Mouse (Mus musculus): ENCODE data around the gene Art3. TPM values are rescaled to one million over a fixed set of nuclear protein-coding genes. Genes with fewer than 3 reads are reported as not detected.
A peak's percentile ranks its signal among the peaks of the same experiment; 100 is the strongest.

The Art3 gene
- polyA plus RNA-seq, 1 experiment from 2014 or later: 59.2 TPM

DNA sequence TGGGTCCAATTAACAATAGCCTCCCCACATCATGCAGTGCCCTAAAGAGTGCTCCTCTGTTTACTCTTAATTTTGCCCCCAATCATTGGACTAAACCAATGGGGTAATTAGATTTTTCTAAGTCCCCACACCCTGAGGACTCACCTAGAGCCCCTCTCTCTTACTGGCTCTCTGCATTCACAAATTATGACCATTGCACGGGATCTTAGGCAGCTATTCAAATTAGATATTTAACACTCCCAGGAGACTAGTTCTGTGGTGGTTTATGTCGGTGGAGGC, 72.7 kb downstream of the Art3 start:
- Histone ChIP-seq H3K4me3 (ENCODE audit: control insufficient read depth in 1 of 2, insufficient read depth in 1 of 2, low read depth in 1 of 2, low read length in 2 of 2) (no peak overlapping the region), H3K4me2 (ENCODE audit: low read length) (no peak overlapping the region), H3K9me3 (ENCODE audit: control insufficient read depth, low read length) (no peaks in the 10 kb centered on the region), H3K27ac (replicated peaks in 1 of 2; ENCODE audit: control insufficient read depth in 1 of 2, insufficient read depth in 1 of 2, low read depth in 2 of 2, low read length in 2 of 2) (no peak overlapping the region), H3K27me3 (ENCODE audit: control insufficient read depth, insufficient read depth, low read length) (no peaks in the 10 kb centered on the region), H3K4me1 (ENCODE audit: control insufficient read depth in 2 of 2, insufficient read depth in 2 of 2, low read length in 2 of 2) (no peaks in the 10 kb centered on the region; a peak in 1 of 4 replicates), H3K9ac (ENCODE audit: low read length) (no peak overlapping the region), H3K36me3 (ENCODE audit: control insufficient read depth, insufficient read depth, low read length) (no peaks in the 10 kb centered on the region)
- no peak for ATAC-seq (ENCODE audit: insufficient number of reproducible peaks, insufficient read depth, low FRiP score, low read depth)
- WGBS: 51% methylated on average over 2 of the region's 2 CpGs

DNA sequence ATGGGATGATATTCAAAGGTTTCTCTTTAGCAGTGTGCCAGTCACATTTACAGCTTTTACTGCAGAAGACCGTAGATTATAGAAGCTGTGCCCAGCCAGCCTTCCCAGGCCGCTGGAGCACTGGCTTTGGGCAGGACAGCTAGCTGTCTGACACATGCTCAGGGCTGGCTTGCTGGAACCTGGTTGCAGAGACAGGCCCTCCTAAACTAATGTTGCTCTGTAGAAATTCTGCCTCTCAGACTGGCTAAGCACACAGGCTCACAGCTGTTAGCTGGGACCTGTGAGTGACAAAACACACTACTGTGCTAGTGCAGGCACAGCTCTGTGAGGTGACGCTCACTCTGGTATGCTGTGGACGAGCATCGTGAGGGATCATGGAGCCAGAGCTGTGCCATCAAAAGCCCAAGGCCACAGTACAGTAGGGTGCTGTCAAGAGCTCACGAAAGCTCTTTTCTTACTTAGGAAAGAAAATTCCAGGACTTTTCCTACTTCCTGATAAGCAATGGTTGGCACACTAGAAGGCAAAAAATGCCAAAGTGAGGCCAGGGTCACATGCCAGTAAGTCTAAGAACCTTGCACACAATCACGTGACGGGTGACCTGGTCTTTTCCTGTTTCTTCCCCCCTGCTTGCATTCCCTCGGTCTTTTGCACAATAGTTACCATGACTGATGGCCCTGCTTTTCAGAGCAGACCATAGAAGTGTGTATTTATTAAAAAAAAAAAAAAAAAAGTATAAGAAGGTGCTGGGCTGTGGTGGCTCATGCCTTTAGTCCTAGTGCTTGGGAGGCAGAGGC, 77.9 kb downstream of the Art3 start:
- 0 out of 4 replicates have a peak overlapping the region, but pooled peaks of 1 of the 2 experiments have one; percentile 9 for H3K27ac ChIP-seq (replicated peaks in 1 of 2; ENCODE audit: control insufficient read depth in 1 of 2, insufficient read depth in 1 of 2, low read depth in 2 of 2, low read length in 2 of 2)
- H3K4me2 ChIP-seq (ENCODE audit: low read length): no peak overlapping the region
- 72% methylated on average over 9 of the region's 9 CpGs for WGBS
- H3K4me3 ChIP-seq (ENCODE audit: control insufficient read depth in 1 of 2, insufficient read depth in 1 of 2, low read depth in 1 of 2, low read length in 2 of 2): no peak overlapping the region
- H3K4me1 ChIP-seq (ENCODE audit: control insufficient read depth in 2 of 2, insufficient read depth in 2 of 2, low read length in 2 of 2): peaks cover 0 to 7% of the 10 kb centered on the region in 2 experiments; a peak in 1 of 4 replicates
- no peak for ATAC-seq (ENCODE audit: insufficient number of reproducible peaks, insufficient read depth, low FRiP score, low read depth)
- H3K36me3 ChIP-seq (ENCODE audit: control insufficient read depth, insufficient read depth, low read length): peaks cover 8% of the 10 kb centered on the region
- H3K9ac ChIP-seq (ENCODE audit: low read length): no peak overlapping the region
- H3K27me3 ChIP-seq (ENCODE audit: control insufficient read depth, insufficient read depth, low read length): no peaks in the 10 kb centered on the region
- H3K9me3 ChIP-seq (ENCODE audit: control insufficient read depth, low read length): no peaks in the 10 kb centered on the region

DNA sequence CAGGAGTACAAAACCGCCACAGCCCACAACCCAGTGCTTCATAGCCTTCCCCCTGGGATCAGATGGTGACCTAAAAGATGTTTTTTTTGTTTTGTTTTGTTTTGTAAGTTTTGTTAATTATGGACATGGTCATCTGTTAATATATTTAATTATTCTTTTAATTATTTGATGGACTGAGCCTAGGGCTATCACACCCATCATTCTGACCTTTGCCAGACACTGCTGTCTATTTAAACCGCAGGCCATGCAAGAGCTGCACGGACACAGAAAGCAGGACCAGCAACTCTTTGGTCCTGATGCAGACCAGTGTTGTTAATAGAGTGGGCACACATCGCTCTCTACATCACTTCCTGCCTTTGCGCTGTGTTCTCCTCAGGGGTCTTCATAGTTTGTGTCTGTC, 78.9 kb downstream of the Art3 start:
- Histone ChIP-seq H3K4me1 (ENCODE audit: control insufficient read depth in 2 of 2, insufficient read depth in 2 of 2, low read length in 2 of 2) (peaks cover 0 to 7% of the 10 kb centered on the region in 2 experiments; a peak in 1 of 4 replicates), H3K36me3 (ENCODE audit: control insufficient read depth, insufficient read depth, low read length) (peaks cover 16% of the 10 kb centered on the region), H3K4me2 (ENCODE audit: low read length) (no peak overlapping the region), H3K27ac (replicated peaks in 1 of 2; ENCODE audit: control insufficient read depth in 1 of 2, insufficient read depth in 1 of 2, low read depth in 2 of 2, low read length in 2 of 2) (no peak overlapping the region), H3K9ac (ENCODE audit: low read length) (no peak overlapping the region), H3K4me3 (ENCODE audit: control insufficient read depth in 1 of 2, insufficient read depth in 1 of 2, low read depth in 1 of 2, low read length in 2 of 2) (no peak overlapping the region), H3K9me3 (ENCODE audit: control insufficient read depth, low read length) (no peaks in the 10 kb centered on the region), H3K27me3 (ENCODE audit: control insufficient read depth, insufficient read depth, low read length) (no peaks in the 10 kb centered on the region)
- 82% methylated on average over 5 of the region's 5 CpGs for WGBS
- no peak for ATAC-seq (ENCODE audit: insufficient number of reproducible peaks, insufficient read depth, low FRiP score, low read depth)

DNA sequence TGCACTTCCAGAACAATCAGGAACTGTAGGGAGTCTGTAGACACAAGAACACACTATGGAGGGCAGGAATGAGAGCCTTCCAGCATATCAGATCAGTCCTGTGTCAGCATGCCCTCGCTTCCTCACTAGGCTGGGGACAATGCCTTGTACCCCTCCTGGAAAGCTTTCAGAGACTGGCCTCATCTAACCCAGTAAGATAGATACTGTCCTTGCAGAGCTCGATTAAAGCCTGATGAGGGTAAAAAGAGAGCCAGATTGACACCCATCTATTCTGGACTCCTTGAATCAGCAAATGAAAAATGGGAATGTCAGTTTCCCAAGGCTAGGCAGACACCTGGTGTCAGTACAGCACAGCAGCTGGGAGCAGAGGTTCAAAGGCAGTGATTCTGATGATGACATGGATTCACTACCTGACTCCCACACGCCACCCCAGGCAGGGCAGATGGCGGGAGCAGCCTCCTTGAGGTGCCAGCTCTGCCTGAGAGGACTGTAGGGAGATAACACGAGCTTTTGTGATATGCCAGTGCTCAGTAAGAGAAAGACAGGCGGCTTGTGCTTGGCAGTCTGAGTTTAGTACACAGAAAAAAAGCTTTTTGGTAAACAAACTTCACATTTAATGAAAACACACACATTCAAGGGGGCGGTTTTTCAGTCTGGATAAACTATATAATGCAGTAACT, 80.0 kb downstream of the Art3 start:
- ATAC-seq (ENCODE audit: insufficient number of reproducible peaks, insufficient read depth, low FRiP score, low read depth): no peak
- Histone ChIP-seq H3K4me3 (ENCODE audit: control insufficient read depth in 1 of 2, insufficient read depth in 1 of 2, low read depth in 1 of 2, low read length in 2 of 2) (no peak overlapping the region), H3K27ac (replicated peaks in 1 of 2; ENCODE audit: control insufficient read depth in 1 of 2, insufficient read depth in 1 of 2, low read depth in 2 of 2, low read length in 2 of 2) (no peak overlapping the region), H3K9me3 (ENCODE audit: control insufficient read depth, low read length) (no peaks in the 10 kb centered on the region), H3K27me3 (ENCODE audit: control insufficient read depth, insufficient read depth, low read length) (no peaks in the 10 kb centered on the region), H3K4me2 (ENCODE audit: low read length) (no peak overlapping the region), H3K4me1 (ENCODE audit: control insufficient read depth in 2 of 2, insufficient read depth in 2 of 2, low read length in 2 of 2) (peaks cover 0 to 7% of the 10 kb centered on the region in 2 experiments; a peak in 1 of 4 replicates), H3K36me3 (ENCODE audit: control insufficient read depth, insufficient read depth, low read length) (peaks cover 27% of the 10 kb centered on the region), H3K9ac (ENCODE audit: low read length) (no peak overlapping the region)
- 48% methylated on average over 7 of the region's 7 CpGs for WGBS

DNA sequence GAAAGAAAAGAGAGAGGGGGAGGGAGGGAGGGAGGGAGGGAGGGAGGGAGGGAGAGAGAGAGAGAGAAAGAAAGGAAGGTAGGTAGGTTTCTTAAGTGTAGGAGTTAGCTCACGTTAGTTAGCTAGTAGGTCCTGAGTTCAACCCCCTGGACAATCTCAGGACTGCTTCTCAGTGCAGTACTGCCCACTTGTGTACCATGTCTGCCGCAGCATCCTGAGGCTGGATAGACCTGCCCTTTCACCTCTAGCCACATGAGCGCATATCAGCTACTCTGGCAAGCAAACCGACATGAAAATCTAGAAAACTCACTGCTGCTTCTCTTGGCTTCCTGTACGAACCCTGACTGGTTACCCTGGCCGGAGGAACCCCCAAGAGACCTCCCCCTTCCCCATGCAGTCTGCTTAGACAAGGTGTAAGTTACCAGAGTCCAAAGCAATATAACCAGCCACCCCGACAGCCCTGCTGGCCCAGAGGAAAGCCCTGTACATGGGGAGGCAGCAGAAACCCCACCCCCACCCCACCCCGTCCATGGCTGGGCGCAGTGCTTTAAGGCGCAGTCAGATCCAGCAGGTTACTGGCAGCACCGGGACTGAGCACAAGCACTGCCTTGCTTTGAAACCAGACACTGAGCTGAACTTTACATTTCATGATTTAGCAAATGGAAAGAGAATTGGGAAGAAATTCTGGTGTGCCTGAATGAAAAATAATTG, 81.8 kb downstream of the Art3 start:
- ATAC-seq (ENCODE audit: insufficient number of reproducible peaks, insufficient read depth, low FRiP score, low read depth): no peak
- peaks cover 0 to 7% of the 10 kb centered on the region in 2 experiments; a peak in 1 of 4 replicates for H3K4me1 ChIP-seq (ENCODE audit: control insufficient read depth in 2 of 2, insufficient read depth in 2 of 2, low read length in 2 of 2)
- no peaks in the 10 kb centered on the region for H3K9me3 ChIP-seq (ENCODE audit: control insufficient read depth, low read length)
- H3K4me2 ChIP-seq (ENCODE audit: low read length): no peak overlapping the region
- 79% methylated on average over 11 of the region's 11 CpGs for WGBS
- no peak overlapping the region for H3K4me3 ChIP-seq (ENCODE audit: control insufficient read depth in 1 of 2, insufficient read depth in 1 of 2, low read depth in 1 of 2, low read length in 2 of 2)
- no peak overlapping the region for H3K9ac ChIP-seq (ENCODE audit: low read length)
- H3K27me3 ChIP-seq (ENCODE audit: control insufficient read depth, insufficient read depth, low read length): no peaks in the 10 kb centered on the region
- H3K36me3 ChIP-seq (ENCODE audit: control insufficient read depth, insufficient read depth, low read length): peaks cover 45% of the 10 kb centered on the region
- no peak overlapping the region for H3K27ac ChIP-seq (replicated peaks in 1 of 2; ENCODE audit: control insufficient read depth in 1 of 2, insufficient read depth in 1 of 2, low read depth in 2 of 2, low read length in 2 of 2)

DNA sequence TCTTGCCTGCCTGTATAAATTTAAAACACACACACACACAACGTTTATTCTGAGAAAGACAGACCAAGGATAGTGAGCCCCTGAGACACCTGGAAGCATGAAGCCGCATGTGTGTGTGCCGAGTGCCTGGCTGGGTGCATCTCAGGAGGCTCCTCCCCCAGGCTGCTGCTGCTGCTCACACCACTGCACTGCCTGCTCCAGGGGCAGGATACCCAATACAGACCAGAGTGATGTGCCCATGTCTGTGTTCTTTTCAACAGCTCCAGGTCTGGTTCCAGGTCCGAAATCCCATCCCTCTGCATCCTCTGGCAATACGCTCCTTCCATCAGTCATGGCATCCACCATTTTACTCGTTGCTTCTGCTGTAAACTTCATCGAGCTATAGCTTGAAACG, 82.4 kb downstream of the Art3 start:
- H3K27me3 ChIP-seq (ENCODE audit: control insufficient read depth, insufficient read depth, low read length): no peaks in the 10 kb centered on the region
- H3K4me1 ChIP-seq (ENCODE audit: control insufficient read depth in 2 of 2, insufficient read depth in 2 of 2, low read length in 2 of 2): peaks cover 0 to 7% of the 10 kb centered on the region in 2 experiments; a peak in 1 of 4 replicates
- no peak overlapping the region for H3K27ac ChIP-seq (replicated peaks in 1 of 2; ENCODE audit: control insufficient read depth in 1 of 2, insufficient read depth in 1 of 2, low read depth in 2 of 2, low read length in 2 of 2)
- H3K9me3 ChIP-seq (ENCODE audit: control insufficient read depth, low read length): no peaks in the 10 kb centered on the region
- H3K36me3 ChIP-seq (ENCODE audit: control insufficient read depth, insufficient read depth, low read length): peaks cover 50% of the 10 kb centered on the region
- ATAC-seq (ENCODE audit: insufficient number of reproducible peaks, insufficient read depth, low FRiP score, low read depth): no peak
- no peak overlapping the region for H3K4me2 ChIP-seq (ENCODE audit: low read length)
- H3K4me3 ChIP-seq (ENCODE audit: control insufficient read depth in 1 of 2, insufficient read depth in 1 of 2, low read depth in 1 of 2, low read length in 2 of 2): no peak overlapping the region
- WGBS: 74% methylated on average over 8 of the region's 8 CpGs
- H3K9ac ChIP-seq (ENCODE audit: low read length): no peak overlapping the region

DNA sequence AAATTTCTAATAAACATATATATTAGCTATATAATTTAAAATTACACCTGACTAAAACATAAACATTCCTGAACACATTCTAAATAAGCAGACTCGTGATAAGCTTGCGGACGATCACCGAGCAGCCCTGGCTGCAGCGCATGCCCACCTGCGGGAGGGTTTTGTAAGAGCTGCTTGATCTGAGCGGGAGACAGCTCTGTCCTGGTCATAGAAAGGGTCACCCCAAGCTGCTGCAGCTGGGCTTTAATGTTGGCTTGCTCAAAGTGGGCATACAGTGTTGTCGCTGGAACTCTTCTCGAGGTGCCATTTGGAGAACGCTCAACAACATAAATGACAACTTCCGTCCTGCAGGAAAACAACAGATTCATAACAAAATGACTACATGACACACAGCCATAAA, 92.5 kb downstream of the Art3 start:
- H3K4me3 ChIP-seq (ENCODE audit: control insufficient read depth in 1 of 2, insufficient read depth in 1 of 2, low read depth in 1 of 2, low read length in 2 of 2): no peak overlapping the region
- no peaks in the 10 kb centered on the region for H3K4me1 ChIP-seq (ENCODE audit: control insufficient read depth in 2 of 2, insufficient read depth in 2 of 2, low read length in 2 of 2)
- 92% methylated on average over 11 of the region's 11 CpGs for WGBS
- no peaks in the 10 kb centered on the region for H3K9me3 ChIP-seq (ENCODE audit: control insufficient read depth, low read length)
- H3K27ac ChIP-seq (replicated peaks in 1 of 2; ENCODE audit: control insufficient read depth in 1 of 2, insufficient read depth in 1 of 2, low read depth in 2 of 2, low read length in 2 of 2): no peak overlapping the region
- no peak for ATAC-seq (ENCODE audit: insufficient number of reproducible peaks, insufficient read depth, low FRiP score, low read depth)
- H3K36me3 ChIP-seq (ENCODE audit: control insufficient read depth, insufficient read depth, low read length): peaks cover 98% of the 10 kb centered on the region
- no peak overlapping the region for H3K9ac ChIP-seq (ENCODE audit: low read length)
- no peaks in the 10 kb centered on the region for H3K27me3 ChIP-seq (ENCODE audit: control insufficient read depth, insufficient read depth, low read length)
- H3K4me2 ChIP-seq (ENCODE audit: low read length): no peak overlapping the region

All from heart, embryonic 14.5 days (tissue).